ENCODE assay signal across 20 mouse cellular contexts in the genomic region with DNA sequence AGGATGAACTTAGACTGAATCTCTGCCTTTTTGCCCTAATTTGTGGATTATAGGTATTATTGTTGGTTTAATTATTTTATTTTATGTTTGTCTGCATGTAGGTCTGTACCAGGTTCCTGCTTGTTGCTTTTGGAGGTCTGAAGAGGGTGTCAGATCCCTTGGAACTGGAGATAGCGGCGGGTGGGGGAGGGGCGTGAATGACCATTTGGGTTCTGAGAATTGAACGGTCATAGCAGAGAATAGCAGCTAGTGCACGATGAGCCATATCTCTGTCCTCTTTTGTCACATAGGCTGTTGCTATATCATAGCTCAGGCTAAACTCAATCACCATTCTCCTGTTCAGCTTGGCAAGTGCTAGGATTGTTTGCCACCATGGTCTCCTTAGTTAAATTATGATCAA. TPM values are rescaled to one million over a fixed set of nuclear protein-coding genes. Genes with fewer than 3 reads are reported as not detected.
DNase-seq lines count a peak whose midpoint lies in the region; ATAC-seq and TF ChIP-seq lines count a peak whose summit lies in the region.
"Had no signal": no experiment of that assay in that cellular context is flagged by ENCODE, and none has a peak within 500 bp of the region (broad histone marks: within the 10 kb centered on the region; RNA-seq: fewer than 3 reads in every experiment).

No protein-coding gene starts in this region.

- intact Hi-C loops in gastrocnemius, postnatal 36 days (cut with DNase I) = no loop called here

- H3K9ac ChIP-seq in liver, embryonic 12.5 days = peak overlapping the region; percentile 17; the same call in 1 of the 2 replicates
- H3K9ac ChIP-seq: forebrain, embryonic 12.5 days; hindbrain, embryonic 15.5 days; midbrain, embryonic 12.5 days; neural tube, embryonic 12.5 days had no signal

- H3K4me1 ChIP-seq in kidney, adult 2 months (ENCODE audit: control insufficient read depth, insufficient read depth, low read length) = 0 out of 2 replicates have a peak, but pooled peaks cover 3% of the 10 kb centered on the region
- H3K4me1 ChIP-seq in G1E (ENCODE audit: insufficient read depth, low read depth, low read length) = peaks cover 27% of the 10 kb centered on the region
- H3K4me1 ChIP-seq in liver, embryonic 12.5 days = peaks cover 47% of the 10 kb centered on the region

- no peak for TF ChIP-seq POLR2A in kidney, adult 2 months (IDR thresholded peaks at IDR 0.05; ENCODE audit: low read depth, low read length)

- no peak overlapping the region for H3K4me3 ChIP-seq in kidney, adult 2 months (ENCODE audit: insufficient read depth, low read depth, low read length)
- H3K4me3 ChIP-seq in G1E (ENCODE audit: low read depth, low read length) = peak overlapping the region; percentile 21; the same call in 1 of the 2 replicates
- H3K4me3 ChIP-seq in liver, embryonic 12.5 days = no peak overlapping the region
- H3K4me3 ChIP-seq: forebrain, embryonic 12.5 days; hindbrain, embryonic 15.5 days; layer of hippocampus, adult 2 months; midbrain, embryonic 12.5 days; neural tube, embryonic 12.5 days had no signal

- no peaks in the 10 kb centered on the region for H3K27me3 ChIP-seq in kidney, adult 2 months (replicated peaks; ENCODE audit: control insufficient read depth, insufficient read depth, low read length)
- no peaks in the 10 kb centered on the region for H3K27me3 ChIP-seq in G1E (ENCODE audit: insufficient read depth, low read length)
- H3K27me3 ChIP-seq in liver, embryonic 12.5 days (replicated peaks) = no peaks in the 10 kb centered on the region
- H3K27me3 ChIP-seq: forebrain, embryonic 12.5 days; hindbrain, embryonic 15.5 days; midbrain, embryonic 12.5 days; neural tube, embryonic 12.5 days had no signal

- no peak for TF ChIP-seq CTCF in kidney, adult 2 months (conservative IDR thresholded peaks at IDR 0.05; ENCODE audit: insufficient read depth, insufficient read length, low read depth, low read length)
- TF ChIP-seq CTCF in G1E (IDR thresholded peaks at IDR 0.05; ENCODE audit: low read depth, low read length) = no peak

- WGBS in kidney, adult 2 months = 54% methylated on average over 5 of the region's 5 CpGs
- WGBS in liver, embryonic 12.5 days (ENCODE audit: insufficient replicate concordance) = 20% methylated on average over 5 of the region's 5 CpGs

- peak; percentile 24 to 29 for DNase-seq in cerebellum, postnatal 10 days
- DNase-seq in cerebellum, postnatal 4 days (ENCODE audit: low spot score in 2 of 2) = no peak
- DNase-seq in kidney, postnatal 10 days = peak; percentile 18
- DNase-seq in kidney, adult 2 months = no peak
- no peak for DNase-seq in G1E (ENCODE audit: low spot score)
- no peak for DNase-seq in gastrocnemius, postnatal 36 days
- no peak for DNase-seq in Muller cell, postnatal 12 days (ENCODE audit: inconsistent ontology term)
- DNase-seq: cerebellum, adult 8-10 months; gastrocnemius, postnatal 14 days; lung, adult 2 months; lung, postnatal 4 days; right cerebral cortex, adult 18-20 months had no signal

- no peaks in the 10 kb centered on the region for H3K9me3 ChIP-seq in G1E (replicated peaks)
- H3K9me3 ChIP-seq in liver, embryonic 12.5 days (replicated peaks) = no peaks in the 10 kb centered on the region
- H3K9me3 ChIP-seq: forebrain, embryonic 12.5 days; hindbrain, embryonic 15.5 days; midbrain, embryonic 12.5 days; neural tube, embryonic 12.5 days had no signal

- H3K4me2 ChIP-seq in liver, embryonic 12.5 days = peak overlapping the region; percentile 34
- H3K4me2 ChIP-seq: forebrain, embryonic 12.5 days; hindbrain, embryonic 15.5 days; midbrain, embryonic 12.5 days; neural tube, embryonic 12.5 days had no signal

- H3K27ac ChIP-seq in kidney, adult 2 months (ENCODE audit: insufficient read depth, low read depth, low read length) = no peak overlapping the region
- no peak overlapping the region for H3K27ac ChIP-seq in liver, embryonic 12.5 days
- H3K27ac ChIP-seq: forebrain, embryonic 12.5 days; hindbrain, embryonic 15.5 days; layer of hippocampus, adult 2 months; midbrain, embryonic 12.5 days; neural tube, embryonic 12.5 days had no signal

- ATAC-seq in G1E (ENCODE audit: extremely low read depth, insufficient number of reproducible peaks, low FRiP score, poor library complexity, severe bottlenecking) = peak; percentile 25; the same call in 1 of the 2 replicates
- ATAC-seq in liver, embryonic 12.5 days = no peak
- ATAC-seq: CD4-positive, CD25-positive, alpha-beta regulatory T cell, adult 4 months; intestine, embryonic 16.5 days had no signal

- no peaks in the 10 kb centered on the region; the same call in 1 of the 2 replicates for H3K36me3 ChIP-seq in kidney, adult 2 months (ENCODE audit: control insufficient read depth, insufficient read depth, low read length)
- H3K36me3 ChIP-seq in G1E (replicated peaks) = peaks cover 47% of the 10 kb centered on the region
- H3K36me3 ChIP-seq in liver, embryonic 12.5 days = peaks cover 51% of the 10 kb centered on the region

RNA-seq across cellular contexts. Expression of a gene that starts 5.2 kb away (rescaled TPM):
- 11.3 and 13.5 TPM in 2 replicates for polyA plus RNA-seq in kidney, adult 2 months (2012; rRNA removed)
- 230 and 248 TPM in 2 replicates for total RNA-seq in G1E (2014; fragmentation: Nextera tagmentation)
- 339 and 407 TPM in 2 replicates for total RNA-seq in G1E (2017)
- 23.4 and 27.8 TPM in 2 replicates for polyA plus RNA-seq in G1E (2012)
- polyA plus RNA-seq in liver, embryonic 12.5 days (2016; fragmentation: Nextera tagmentation; extraction: Ambion mirVana) = 79.3 and 80.4 TPM in 2 replicates
- 10 to 100 TPM; 39.4 to 50.0 TPM for total RNA-seq in gastrocnemius, postnatal 36 days (2021)

RNA-seq across cellular contexts. Expression of a gene that starts 30.1 kb away (rescaled TPM):
- polyA plus RNA-seq in kidney, adult 2 months (2012; rRNA removed) = 0.11 and 0.20 TPM in 2 replicates
- total RNA-seq in G1E (2014; fragmentation: Nextera tagmentation) = 22.7 and 34.2 TPM in 2 replicates
- total RNA-seq in G1E (2017) = 14.6 and 15.9 TPM in 2 replicates
- 10.1 and 14.5 TPM in 2 replicates for polyA plus RNA-seq in G1E (2012)
- polyA plus RNA-seq in liver, embryonic 12.5 days (2016; fragmentation: Nextera tagmentation; extraction: Ambion mirVana) = 3.4 and 4.7 TPM in 2 replicates
- under 1 TPM; 0.23 to 0.27 TPM for total RNA-seq in gastrocnemius, postnatal 36 days (2021)

Comparison
In these comparisons a context has a peak if more than half of its experiments do, and no peak if none do; other contexts are left out.
1. DNase-seq: peak in cerebellum, postnatal 10 days (2 of 2) and kidney, postnatal 10 days (single experiment); none in cerebellum, postnatal 4 days (0 of 2), kidney, adult 2 months (single experiment), G1E (single experiment), gastrocnemius, postnatal 36 days (0 of 2) and Muller cell, postnatal 12 days (single experiment).